Mouse (Mus musculus) bone marrow, adult 2 months (tissue): ENCODE results near the gene Hdac11.

ENCODE experiments used
- CTCF ChIP-seq: fragments of 200-500 bp; IDR thresholded peaks from 2 replicates; pipeline ENCODE4 v1.5.1; 2011; ENCODE audit warnings: low read length, control low read depth; ENCODE audit not compliant: control insufficient read depth, insufficient read depth
- POLR2A ChIP-seq: fragments of 200-500 bp; IDR thresholded peaks from 2 replicates; pipeline ENCODE4 v1.6.1; 2011; ENCODE audit warnings: low read depth, mild to moderate bottlenecking, control low read depth, low read length, borderline replicate concordance; ENCODE audit not compliant: control insufficient read depth

GRCm38 (mm10) chr6:91200429-91201188 is 44.1 kb downstream of the Hdac11 start:
- TF ChIP-seq CTCF (no peak), POLR2A (no peak)
